Mouse (Mus musculus): ENCODE measurements around the gene Cacna1f. TPM values are rescaled to one million over a fixed set of nuclear protein-coding genes. Genes with fewer than 3 reads are reported as not detected.

Cacna1f gene
- polyA plus RNA-seq, 1 experiment: 0.03 TPM

DNA sequence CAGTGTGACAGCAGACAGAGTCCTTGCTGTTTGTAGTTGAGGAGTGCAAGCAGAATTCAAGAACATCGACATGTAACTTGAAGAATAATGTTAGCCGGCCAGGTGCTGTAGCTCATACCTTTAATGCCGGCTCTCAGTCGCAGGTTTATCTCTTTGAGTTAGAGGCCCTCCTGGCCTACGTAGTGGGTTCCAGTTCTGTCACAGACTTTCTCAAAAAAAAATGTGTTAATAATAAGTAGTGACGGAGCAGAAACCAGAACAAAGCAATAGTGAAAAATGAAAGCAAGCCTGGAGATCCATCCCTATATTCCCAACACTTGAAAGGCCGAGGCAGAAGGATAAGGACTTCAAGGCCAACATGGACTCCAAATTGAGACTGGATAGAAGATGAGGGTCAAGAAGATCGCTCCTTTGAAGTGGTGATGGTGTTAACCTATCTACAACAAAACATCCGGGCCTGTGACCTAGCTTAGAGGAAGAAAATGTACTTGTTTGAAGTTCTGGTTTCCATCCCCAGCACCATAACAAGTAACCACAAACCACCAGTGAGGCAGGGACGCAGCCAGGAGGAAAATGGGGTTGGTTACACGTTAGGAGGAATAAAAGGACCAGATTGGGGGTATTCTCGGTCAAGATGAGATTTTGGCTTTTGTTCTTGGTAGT is 11.1 kb downstream of the Cacna1f start:
- Histone ChIP-seq H3K4me3 (replicated peaks) (no peak overlapping the region), H3K27me3 (replicated peaks) (peaks cover 58% of the 10 kb centered on the region), H3K4me1 (no peaks in the 10 kb centered on the region), H3K9me3 (peaks cover 6% of the 10 kb centered on the region), H3K36me3 (replicated peaks; ENCODE audit: low read length) (no peaks in the 10 kb centered on the region)
- TF ChIP-seq FLI1 (IDR thresholded peaks at IDR 0.05; ENCODE audit: low read length) (no peak), GATA1 (IDR thresholded peaks at IDR 0.05; ENCODE audit: borderline replicate concordance, low read length) (no peak)

GRCm38 (mm10) chrX:7632560-7632959 is 25.7 kb downstream of the Cacna1f start:
- no peaks in the 10 kb centered on the region for H3K4me1 ChIP-seq
- H3K36me3 ChIP-seq (replicated peaks; ENCODE audit: low read length): no peaks in the 10 kb centered on the region
- TF ChIP-seq FLI1 (IDR thresholded peaks at IDR 0.05; ENCODE audit: low read length) (no peak), GATA1 (IDR thresholded peaks at IDR 0.05; ENCODE audit: borderline replicate concordance, low read length) (no peak)
- H3K9me3 ChIP-seq: 0 out of 2 replicates have a peak, but pooled peaks cover 2% of the 10 kb centered on the region
- H3K27me3 ChIP-seq (replicated peaks): peaks cover 24% of the 10 kb centered on the region
- no peak overlapping the region for H3K4me3 ChIP-seq (replicated peaks)

GRCm38 (mm10) chrX:7635101-7635500 is 28.2 kb downstream of the Cacna1f start:
- Histone ChIP-seq H3K9me3 (0 out of 2 replicates have a peak, but pooled peaks cover 2% of the 10 kb centered on the region), H3K27me3 (replicated peaks) (peaks cover 36% of the 10 kb centered on the region), H3K36me3 (replicated peaks; ENCODE audit: low read length) (no peaks in the 10 kb centered on the region), H3K4me1 (peaks cover 14% of the 10 kb centered on the region; the same call in 1 of the 2 replicates), H3K4me3 (replicated peaks) (no peak overlapping the region)
- TF ChIP-seq FLI1 (IDR thresholded peaks at IDR 0.05; ENCODE audit: low read length) (no peak), GATA1 (IDR thresholded peaks at IDR 0.05; ENCODE audit: borderline replicate concordance, low read length) (no peak)

- Histone ChIP-seq H3K9me3 (no peaks in the 10 kb centered on the region), H3K4me1 (peaks cover 18% of the 10 kb centered on the region; the same call in 1 of the 2 replicates), H3K36me3 (replicated peaks; ENCODE audit: low read length) (no peaks in the 10 kb centered on the region), H3K27me3 (replicated peaks) (peaks cover 55% of the 10 kb centered on the region), H3K4me3 (replicated peaks) (peak within 1 kb of the TSS; percentile 82)
- TF ChIP-seq GATA1 (IDR thresholded peaks at IDR 0.05; ENCODE audit: borderline replicate concordance, low read length) (no peak), FLI1 (IDR thresholded peaks at IDR 0.05; ENCODE audit: low read length) (no peak)
Measured at GRCm38 (mm10) chrX:7638401-7639091, 31.7 kb downstream of the Cacna1f start, which contains the start of gene Syp. Gene Syp, plus strand, starts transcription at chrX:7638471.

DNA sequence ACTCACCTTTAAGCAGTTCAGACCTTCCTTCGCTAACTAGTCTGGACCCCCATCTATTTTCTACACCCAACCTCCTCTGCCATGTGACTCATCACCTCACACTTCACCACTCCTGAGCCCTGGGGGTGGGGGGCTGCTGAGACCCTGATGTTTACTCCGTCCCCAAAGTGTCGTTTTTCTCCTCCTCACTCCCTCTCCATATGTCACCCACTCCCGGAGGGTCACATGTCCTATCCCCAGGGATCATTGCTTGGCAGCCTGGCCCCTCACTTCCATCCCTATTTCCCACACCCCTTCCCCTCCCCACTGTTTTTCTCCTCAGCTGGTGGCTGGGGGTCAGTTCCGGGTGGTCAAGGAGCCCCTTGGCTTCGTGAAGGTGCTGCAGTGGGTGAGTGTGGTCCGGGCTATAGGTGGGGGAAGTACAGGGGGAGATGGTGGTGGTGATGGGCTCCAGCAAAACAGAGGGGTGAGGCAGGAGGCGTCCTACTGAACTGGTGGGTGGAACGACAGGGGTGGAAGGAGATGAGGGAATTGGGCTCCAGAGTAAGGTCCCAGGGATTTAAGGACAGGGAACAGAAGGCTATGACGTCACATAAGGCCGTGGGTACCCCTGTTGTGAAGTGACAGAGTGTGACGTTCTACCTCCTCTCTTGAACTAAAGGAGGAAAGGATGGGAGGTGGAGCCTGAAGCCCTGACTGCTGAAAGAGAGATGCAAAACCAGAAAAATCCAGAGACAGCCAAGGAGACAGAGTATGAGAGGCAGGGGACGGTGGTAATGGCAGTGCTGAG is 32.8 kb downstream of the Cacna1f start:
- Histone ChIP-seq H3K4me3 (replicated peaks) (no peak overlapping the region), H3K27me3 (replicated peaks) (peaks cover 59% of the 10 kb centered on the region), H3K9me3 (no peaks in the 10 kb centered on the region), H3K36me3 (replicated peaks; ENCODE audit: low read length) (no peaks in the 10 kb centered on the region), H3K4me1 (peaks cover 18% of the 10 kb centered on the region; the same call in 1 of the 2 replicates)
- no peak for TF ChIP-seq FLI1 (IDR thresholded peaks at IDR 0.05; ENCODE audit: low read length)

- no peaks in the 10 kb centered on the region for H3K9me3 ChIP-seq
- no peak overlapping the region for H3K4me3 ChIP-seq (replicated peaks)
- H3K36me3 ChIP-seq (replicated peaks; ENCODE audit: low read length): no peaks in the 10 kb centered on the region
- peaks cover 23% of the 10 kb centered on the region for H3K4me1 ChIP-seq
- TF ChIP-seq FLI1 (IDR thresholded peaks at IDR 0.05; ENCODE audit: low read length) (no peak), GATA1 (IDR thresholded peaks at IDR 0.05; ENCODE audit: borderline replicate concordance, low read length) (no peak)
- peaks cover 51% of the 10 kb centered on the region for H3K27me3 ChIP-seq (replicated peaks)
Measured at GRCm38 (mm10) chrX:7640785-7641184, 33.9 kb downstream of the Cacna1f start.

GRCm38 (mm10) chrX:7645349-7645748 is 38.5 kb downstream of the Cacna1f start:
- H3K4me3 ChIP-seq (replicated peaks): no peak overlapping the region
- no peaks in the 10 kb centered on the region for H3K9me3 ChIP-seq
- H3K27me3 ChIP-seq (replicated peaks): peaks cover 31% of the 10 kb centered on the region
- H3K4me1 ChIP-seq: peaks cover 19% of the 10 kb centered on the region
- H3K36me3 ChIP-seq (replicated peaks; ENCODE audit: low read length): no peaks in the 10 kb centered on the region
- TF ChIP-seq GATA1 (IDR thresholded peaks at IDR 0.05; ENCODE audit: borderline replicate concordance, low read length) (no peak), FLI1 (IDR thresholded peaks at IDR 0.05; ENCODE audit: low read length) (no peak)

- no peak for TF ChIP-seq GATA1 (IDR thresholded peaks at IDR 0.05; ENCODE audit: borderline replicate concordance, low read length)
- no peak for TF ChIP-seq FLI1 (IDR thresholded peaks at IDR 0.05; ENCODE audit: low read length)
- peaks cover 7% of the 10 kb centered on the region for H3K27me3 ChIP-seq (replicated peaks)
- no peaks in the 10 kb centered on the region for H3K9me3 ChIP-seq
- no peaks in the 10 kb centered on the region for H3K36me3 ChIP-seq (replicated peaks; ENCODE audit: low read length)
- peaks cover 15% of the 10 kb centered on the region for H3K4me1 ChIP-seq
- peak overlapping the region; percentile 91 for H3K4me3 ChIP-seq (replicated peaks)
Measured at GRCm38 (mm10) chrX:7648671-7649304, 41.9 kb downstream of the Cacna1f start.

- H3K4me1 ChIP-seq: peaks cover 11% of the 10 kb centered on the region
- H3K9me3 ChIP-seq: no peaks in the 10 kb centered on the region
- peaks cover 27% of the 10 kb centered on the region for H3K27me3 ChIP-seq (replicated peaks)
- TF ChIP-seq GATA1 (IDR thresholded peaks at IDR 0.05; ENCODE audit: borderline replicate concordance, low read length) (no peak), FLI1 (IDR thresholded peaks at IDR 0.05; ENCODE audit: low read length) (no peak)
- no peaks in the 10 kb centered on the region for H3K36me3 ChIP-seq (replicated peaks; ENCODE audit: low read length)
- peak within 1 kb of the TSS; percentile 81 for H3K4me3 ChIP-seq (replicated peaks)
Measured at GRCm38 (mm10) chrX:7657221-7657639, 50.3 kb downstream of the Cacna1f start, which contains the start of gene Prickle3. Gene Prickle3, plus strand, starts transcription at chrX:7657260.
